Comparison of ENCODE assay signal across 15 mouse cellular contexts in the genomic region with DNA sequence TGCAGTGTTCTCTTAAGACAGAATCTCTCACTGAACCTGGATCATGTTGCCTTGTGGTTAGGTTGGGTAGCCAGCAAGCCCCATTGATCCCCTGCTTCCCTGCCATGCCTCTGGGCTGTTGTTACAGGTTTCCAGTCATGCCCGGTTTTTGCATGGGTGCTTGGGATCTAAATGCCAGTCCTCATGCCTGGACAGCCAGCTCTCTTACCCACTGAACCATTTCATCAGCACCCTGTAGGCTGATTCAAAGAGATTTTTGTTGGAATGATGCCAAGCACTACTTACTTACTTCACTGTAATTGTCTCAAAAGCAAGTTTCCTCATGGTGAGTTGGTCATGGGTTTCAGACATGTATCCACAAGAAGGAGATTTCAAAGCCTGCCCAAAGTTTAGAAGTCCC.
DNase-seq lines count a peak whose midpoint lies in the region; ATAC-seq and TF ChIP-seq lines count a peak whose summit lies in the region.
"Had no signal": no experiment of that assay in that cellular context is flagged by ENCODE, and none has a peak within 500 bp of the region (broad histone marks: within the 10 kb centered on the region; RNA-seq: fewer than 3 reads in every experiment).

No protein-coding gene starts in this region.

- no peaks in the 10 kb centered on the region for H3K9me3 ChIP-seq in forebrain, embryonic 13.5 days (replicated peaks)
- H3K9me3 ChIP-seq in forebrain, embryonic 12.5 days = no peaks in the 10 kb centered on the region
- no peaks in the 10 kb centered on the region for H3K9me3 ChIP-seq in midbrain, postnatal 0 days (ENCODE audit: low read length)
- no peaks in the 10 kb centered on the region for H3K9me3 ChIP-seq in midbrain, embryonic 15.5 days
- H3K9me3 ChIP-seq in stomach, postnatal 0 days (ENCODE audit: control insufficient read depth, low read length) = no peaks in the 10 kb centered on the region
- H3K9me3 ChIP-seq: heart, embryonic 10.5 days; hindbrain, embryonic 15.5 days; liver, embryonic 13.5 days; megakaryocyte, embryonic 14.5 days had no signal

- no peak overlapping the region for H3K4me2 ChIP-seq in forebrain, embryonic 13.5 days
- H3K4me2 ChIP-seq in forebrain, embryonic 12.5 days = no peak overlapping the region
- H3K4me2 ChIP-seq in midbrain, postnatal 0 days (ENCODE audit: low read depth, low read length, poor library complexity, severe bottlenecking) = no peak overlapping the region
- H3K4me2 ChIP-seq in midbrain, embryonic 15.5 days = no peak overlapping the region
- H3K4me2 ChIP-seq in stomach, postnatal 0 days (replicated peaks; ENCODE audit: low read depth) = no peak overlapping the region
- H3K4me2 ChIP-seq: hindbrain, embryonic 15.5 days; liver, embryonic 13.5 days had no signal

- no peak overlapping the region for H3K4me3 ChIP-seq in forebrain, embryonic 13.5 days
- no peak overlapping the region for H3K4me3 ChIP-seq in forebrain, embryonic 12.5 days (replicated peaks)
- no peak overlapping the region for H3K4me3 ChIP-seq in midbrain, postnatal 0 days (ENCODE audit: low read depth, low read length)
- H3K4me3 ChIP-seq in midbrain, embryonic 15.5 days = no peak overlapping the region
- no peak overlapping the region for H3K4me3 ChIP-seq in stomach, postnatal 0 days (ENCODE audit: low read depth, low read length)
- H3K4me3 ChIP-seq: heart, embryonic 10.5 days; hindbrain, embryonic 15.5 days; liver, embryonic 13.5 days; megakaryocyte, embryonic 14.5 days had no signal

- ATAC-seq in forebrain, embryonic 13.5 days = peak; percentile 59
- ATAC-seq in forebrain, embryonic 12.5 days (ENCODE audit: low FRiP score) = no peak; the same call in 1 of the 2 replicates
- no peak for ATAC-seq in midbrain, postnatal 0 days (ENCODE audit: low FRiP score)
- ATAC-seq in midbrain, embryonic 15.5 days (replicated peaks) = no peak
- 0 out of 2 replicates have a peak, but pooled peaks have one; percentile 42 for ATAC-seq in stomach, postnatal 0 days (ENCODE audit: low FRiP score, low TSS enrichment)

- no peak overlapping the region for H3K27ac ChIP-seq in forebrain, embryonic 13.5 days
- H3K27ac ChIP-seq in forebrain, embryonic 12.5 days = no peak overlapping the region
- no peak overlapping the region for H3K27ac ChIP-seq in midbrain, postnatal 0 days (ENCODE audit: low read depth, low read length)
- H3K27ac ChIP-seq in midbrain, embryonic 15.5 days = no peak overlapping the region
- peak overlapping the region; percentile 19; the same call in 1 of the 2 replicates for H3K27ac ChIP-seq in stomach, postnatal 0 days (replicated peaks)
- H3K27ac ChIP-seq: heart, embryonic 10.5 days; hindbrain, embryonic 15.5 days; liver, embryonic 13.5 days had no signal

- WGBS in forebrain, embryonic 13.5 days = 50% methylated on average over 1 of the region's 1 CpGs
- WGBS in forebrain, embryonic 12.5 days = 79% methylated on average over 1 of the region's 1 CpGs
- 47% methylated on average over 1 of the region's 1 CpGs for WGBS in midbrain, postnatal 0 days
- 52% methylated on average over 1 of the region's 1 CpGs for WGBS in midbrain, embryonic 15.5 days
- WGBS in stomach, postnatal 0 days = 75% methylated on average over 1 of the region's 1 CpGs

- no peak for TF ChIP-seq EP300 in stomach, postnatal 0 days (optimal IDR thresholded peaks at IDR 0.05)

- 0 out of 2 replicates have a peak, but pooled peaks cover 3% of the 10 kb centered on the region for H3K4me1 ChIP-seq in forebrain, embryonic 13.5 days
- no peaks in the 10 kb centered on the region for H3K4me1 ChIP-seq in forebrain, embryonic 12.5 days
- no peaks in the 10 kb centered on the region for H3K4me1 ChIP-seq in midbrain, postnatal 0 days (ENCODE audit: insufficient read depth, low read length)
- no peaks in the 10 kb centered on the region for H3K4me1 ChIP-seq in midbrain, embryonic 15.5 days
- no peaks in the 10 kb centered on the region for H3K4me1 ChIP-seq in stomach, postnatal 0 days (replicated peaks; ENCODE audit: control insufficient read depth, insufficient read depth)
- H3K4me1 ChIP-seq: heart, embryonic 10.5 days; hindbrain, embryonic 15.5 days; liver, embryonic 13.5 days had no signal

- TF ChIP-seq CTCF in midbrain, postnatal 0 days (IDR thresholded peaks at IDR 0.05) = no peak
- TF ChIP-seq CTCF in stomach, postnatal 0 days (IDR thresholded peaks at IDR 0.05; ENCODE audit: low read depth) = no peak

- H3K27me3 ChIP-seq in forebrain, embryonic 13.5 days = no peaks in the 10 kb centered on the region
- no peaks in the 10 kb centered on the region for H3K27me3 ChIP-seq in forebrain, embryonic 12.5 days
- H3K27me3 ChIP-seq in midbrain, postnatal 0 days (ENCODE audit: insufficient read depth, low read length) = no peaks in the 10 kb centered on the region
- no peaks in the 10 kb centered on the region for H3K27me3 ChIP-seq in midbrain, embryonic 15.5 days (replicated peaks)
- no peaks in the 10 kb centered on the region for H3K27me3 ChIP-seq in stomach, postnatal 0 days (ENCODE audit: control insufficient read depth, insufficient read depth, low read length)
- H3K27me3 ChIP-seq: hindbrain, embryonic 15.5 days; liver, embryonic 13.5 days; megakaryocyte, embryonic 14.5 days had no signal

- H3K36me3 ChIP-seq in forebrain, embryonic 13.5 days (ENCODE audit: poor library complexity, severe bottlenecking) = no peaks in the 10 kb centered on the region
- no peaks in the 10 kb centered on the region for H3K36me3 ChIP-seq in forebrain, embryonic 12.5 days (replicated peaks)
- no peaks in the 10 kb centered on the region for H3K36me3 ChIP-seq in midbrain, postnatal 0 days (ENCODE audit: insufficient read depth, low read length)
- no peaks in the 10 kb centered on the region for H3K36me3 ChIP-seq in midbrain, embryonic 15.5 days (replicated peaks)
- no peaks in the 10 kb centered on the region for H3K36me3 ChIP-seq in stomach, postnatal 0 days (ENCODE audit: control insufficient read depth, insufficient read depth, low read length)
- H3K36me3 ChIP-seq: heart, embryonic 10.5 days; hindbrain, embryonic 15.5 days; liver, embryonic 13.5 days had no signal

- DNase-seq in midbrain, postnatal 0 days (ENCODE audit: low spot score) = peak; percentile 50
- peak; percentile 62 for DNase-seq in kidney, adult 9 months
- no peak for DNase-seq in stomach, postnatal 0 days (ENCODE audit: low spot score)
- no peak for DNase-seq in left cerebral cortex, adult 9 months (ENCODE audit: low spot score in 2 of 2)
- no peak for DNase-seq in gastrocnemius, adult 18-20 months (ENCODE audit: low spot score)
- DNase-seq: adrenal gland, adult 2 months; B cell, adult 2 months; liver, embryonic 13.5 days; right cerebral cortex, adult 18-20 months had no signal

- H3K9ac ChIP-seq in forebrain, embryonic 13.5 days = no peak overlapping the region
- no peak overlapping the region for H3K9ac ChIP-seq in forebrain, embryonic 12.5 days
- H3K9ac ChIP-seq in midbrain, postnatal 0 days (replicated peaks; ENCODE audit: low read length, poor library complexity, severe bottlenecking) = no peak overlapping the region
- H3K9ac ChIP-seq in midbrain, embryonic 15.5 days = no peak overlapping the region
- no peak overlapping the region for H3K9ac ChIP-seq in stomach, postnatal 0 days (ENCODE audit: low read length)
- H3K9ac ChIP-seq: hindbrain, embryonic 15.5 days; liver, embryonic 13.5 days had no signal

Comparison
In these comparisons a context has a peak if more than half of its experiments do, and no peak if none do; other contexts are left out.
1. ATAC-seq: peak in forebrain, embryonic 13.5 days (single experiment) and stomach, postnatal 0 days (single experiment); none in forebrain, embryonic 12.5 days (single experiment), midbrain, postnatal 0 days (single experiment) and midbrain, embryonic 15.5 days (single experiment).
2. DNase-seq: peak in midbrain, postnatal 0 days (single experiment) and kidney, adult 9 months (single experiment); none in stomach, postnatal 0 days (single experiment), left cerebral cortex, adult 9 months (0 of 2) and gastrocnemius, adult 18-20 months (single experiment).